Mouse (Mus musculus) kidney, postnatal 4 days (tissue): ENCODE data around the gene Socs1.

Experiments
- DNase-seq, 2 experiments: peaks; one replicate each; pipeline ENCODE4 v3.0.0; 2021; ENCODE audit warnings: mixed read lengths in 2 of 2

The Socs1 gene

GRCm38 (mm10) chr16:10761182-10761581 lies 24.2 kb downstream of the Socs1 start:
- DNase-seq: no peak

- DNase-seq: no peak
These were observed 29.2 kb downstream of the Socs1 start for GRCm38 (mm10) chr16:10756168-10756567.

- DNase-seq: no peak
These were observed 30.6 kb downstream of the Socs1 start for GRCm38 (mm10) chr16:10754521-10755296.

GRCm38 (mm10) chr16:10749824-10750223 lies 35.5 kb downstream of the Socs1 start:
- DNase-seq: peak; percentile 49 to 62

- DNase-seq: no peak
These were observed 36.1 kb downstream of the Socs1 start for GRCm38 (mm10) chr16:10749226-10749625.

GRCm38 (mm10) chr16:10741082-10741481 lies 44.3 kb downstream of the Socs1 start:
- no peak for DNase-seq

GRCm38 (mm10) chr16:10739854-10740398 lies 45.4 kb downstream of the Socs1 start:
- DNase-seq: peak in 1 of 2 experiments; percentile 32

GRCm38 (mm10) chr16:10738866-10739265 lies 46.5 kb downstream of the Socs1 start:
- no peak for DNase-seq

GRCm38 (mm10) chr16:10737571-10737970 lies 47.8 kb downstream of the Socs1 start:
- DNase-seq: peak; percentile 41 to 58

- DNase-seq: no peak
These were observed 49.0 kb downstream of the Socs1 start for GRCm38 (mm10) chr16:10736364-10736763.

- peak; percentile 26 to 49 for DNase-seq
These were observed 49.6 kb downstream of the Socs1 start for GRCm38 (mm10) chr16:10735781-10736180.

GRCm38 (mm10) chr16:10732421-10732820 lies 52.9 kb downstream of the Socs1 start:
- no peak for DNase-seq
